Mouse (Mus musculus) ES-E14 (cell line): ENCODE measurements around the gene Gng8.

Source experiments
- CHD2 ChIP-seq: IDR thresholded peaks from 2 replicates; pipeline ENCODE4 v1.6.1; 2014; ENCODE audit warnings: mild to moderate bottlenecking, low read depth, low read length, inconsistent platforms
- MAFK ChIP-seq: IDR thresholded peaks from 2 replicates; pipeline ENCODE4 v1.6.1; 2014; ENCODE audit warnings: mild to moderate bottlenecking, low read depth, low read length, inconsistent platforms; ENCODE audit not compliant: insufficient read depth
- ZC3H11A ChIP-seq: IDR thresholded peaks from 2 replicates; pipeline ENCODE4 v1.6.1; 2012; ENCODE audit warnings: low read depth, mild to moderate bottlenecking, inconsistent platforms, low read length, borderline replicate concordance
- ZNF384 ChIP-seq: IDR thresholded peaks from 2 replicates; pipeline ENCODE4 v1.6.1; 2012; ENCODE audit warnings: low read depth, low read length, inconsistent platforms

DNA sequence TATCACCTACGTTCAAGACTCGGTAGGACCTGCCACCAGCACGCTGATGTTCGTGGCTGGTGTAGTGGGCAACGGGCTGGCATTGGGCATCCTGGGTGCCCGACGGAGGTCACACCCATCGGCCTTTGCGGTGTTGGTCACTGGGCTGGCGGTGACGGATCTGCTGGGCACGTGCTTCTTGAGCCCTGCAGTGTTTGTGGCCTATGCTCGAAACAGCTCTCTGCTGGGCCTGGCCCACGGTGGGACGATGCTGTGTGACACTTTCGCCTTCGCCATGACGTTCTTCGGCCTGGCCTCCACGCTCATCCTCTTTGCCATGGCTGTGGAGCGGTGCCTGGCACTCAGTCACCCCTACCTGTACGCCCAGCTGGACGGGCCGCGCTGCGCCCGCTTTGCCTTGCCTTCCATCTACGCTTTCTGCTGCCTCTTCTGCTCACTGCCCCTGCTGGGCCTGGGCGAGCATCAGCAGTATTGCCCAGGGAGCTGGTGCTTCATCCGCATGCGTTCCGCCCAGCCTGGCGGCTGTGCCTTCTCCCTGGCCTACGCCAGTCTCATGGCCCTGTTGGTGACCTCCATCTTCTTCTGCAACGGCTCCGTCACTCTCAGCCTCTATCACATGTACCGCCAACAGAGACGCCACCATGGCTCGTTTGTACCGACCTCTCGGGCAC lies 15.4 kb downstream of the Gng8 start:
- TF ChIP-seq ZNF384 (no peak), MAFK (no peak), CHD2 (no peak), ZC3H11A (no peak)
